Mouse (Mus musculus) embryonic facial prominence, embryonic 10.5 days (tissue): ENCODE results near the gene Ttll11. TPM values are rescaled to one million over a fixed set of nuclear protein-coding genes. Genes with fewer than 3 reads are reported as not detected.

Experiments
- DNase-seq: peaks from one replicate; pipeline ENCODE4 v3.0.0-alpha.2; 2017; ENCODE audit warnings: low spot score
- H3K27ac ChIP-seq: fragments of 300-500 bp; sonication (generic); replicated peaks from 2 replicates; pipeline ENCODE4 v1.5.1; 2016; ENCODE audit warnings: mild to moderate bottlenecking
- H3K27me3 ChIP-seq: fragments of 300-500 bp; sonication (generic); replicated peaks from 2 replicates; pipeline ENCODE4 v1.6.1; 2016; ENCODE audit warnings: low read depth, mild to moderate bottlenecking; ENCODE audit not compliant: poor library complexity, severe bottlenecking
- H3K36me3 ChIP-seq: fragments of 300-500 bp; sonication (generic); replicated peaks from 2 replicates; pipeline ENCODE4 v1.6.1; 2016; ENCODE audit warnings: mild to moderate bottlenecking, moderate library complexity
- H3K4me1 ChIP-seq: fragments of 300-500 bp; sonication (generic); 2 replicates; pipeline ENCODE4 v1.6.1; 2016
- H3K4me3 ChIP-seq: fragments of 300-500 bp; sonication (generic); 2 replicates; pipeline ENCODE4 v1.5.1; 2016; ENCODE audit warnings: mild to moderate bottlenecking, moderate library complexity
- H3K9me3 ChIP-seq: fragments of 300-500 bp; sonication (generic); 2 replicates; pipeline ENCODE4 v1.6.1; 2016; ENCODE audit warnings: mild to moderate bottlenecking
- WGBS: fragments of 180-500 bp; shearing (Covaris S2); methylation state at CpG from one replicate; pipeline ENCODE4 v1.1.7; 2016; 5-methylcytosine and 5-hydroxymethylcytosine counted together
- polyA plus RNA-seq: library from polyadenylated mRNA; unstranded; fragments of >200 nt; fragmentation: Nextera tagmentation; extraction: Ambion mirVana; gene quantifications from 2 replicates; pipeline ENCODE4 v1.2.1, GENCODE M21; 2016

Gene Ttll11
- polyA plus RNA-seq, 1 experiment from 2014 or later: 0.85 TPM

- Histone ChIP-seq H3K4me3 (no peak overlapping the region), H3K27ac (no peak overlapping the region), H3K36me3 (no peaks in the 10 kb centered on the region), H3K4me1 (no peaks in the 10 kb centered on the region), H3K27me3 (peaks cover 8% of the 10 kb centered on the region; the same call in 1 of the 2 replicates), H3K9me3 (no peaks in the 10 kb centered on the region)
- DNase-seq: no peak
- WGBS: 87% methylated on average over 6 of the region's 6 CpGs
These were observed 14.6 kb upstream of the Ttll11 start for GRCm38 (mm10) chr2:35994303-35994702.

DNA sequence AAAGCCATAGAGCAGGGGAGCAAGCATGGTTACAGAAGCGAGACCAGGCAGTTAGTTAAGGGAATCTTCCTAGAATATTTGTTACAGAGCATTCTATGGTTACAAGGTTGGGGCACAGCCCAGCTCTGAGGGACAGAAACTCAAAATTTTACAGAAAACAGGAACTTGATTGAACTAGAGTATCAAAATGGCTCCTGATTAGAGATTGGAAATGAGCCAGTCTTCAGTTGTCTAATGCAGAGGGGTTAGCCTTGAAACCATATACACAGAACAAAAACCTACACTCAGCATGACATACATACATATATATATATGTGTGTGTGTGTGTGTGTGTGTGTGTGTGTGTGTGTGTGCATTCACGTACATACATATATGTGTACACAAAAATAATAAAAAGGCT is 13.8 kb upstream of the Ttll11 start:
- 89% methylated on average over 2 of the region's 2 CpGs for WGBS
- no peak for DNase-seq
- Histone ChIP-seq H3K9me3 (no peaks in the 10 kb centered on the region), H3K36me3 (no peaks in the 10 kb centered on the region), H3K27ac (no peak overlapping the region), H3K4me3 (no peak overlapping the region), H3K27me3 (peaks cover 8% of the 10 kb centered on the region; the same call in 1 of the 2 replicates), H3K4me1 (no peaks in the 10 kb centered on the region)

DNA sequence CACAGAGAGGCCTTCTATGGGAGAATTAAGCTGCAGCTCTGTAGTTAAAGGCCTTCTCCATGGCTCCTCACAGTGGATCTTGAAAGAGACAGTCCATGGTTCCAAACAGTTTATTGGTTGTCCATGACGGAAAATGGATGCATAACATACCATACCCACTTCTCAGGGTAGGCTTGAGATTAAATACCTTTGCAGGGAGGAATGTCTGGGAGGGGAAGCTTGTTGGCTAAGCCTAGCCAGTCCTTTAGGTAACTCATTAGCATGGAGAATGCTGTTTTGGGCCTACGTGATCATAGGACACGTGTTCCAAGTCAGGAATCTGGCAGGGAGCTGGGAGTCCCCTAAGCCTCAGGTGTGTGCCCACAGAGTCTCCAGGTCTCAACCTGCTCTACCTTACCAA is 12.5 kb upstream of the Ttll11 start:
- Histone ChIP-seq H3K4me1 (no peaks in the 10 kb centered on the region), H3K36me3 (no peaks in the 10 kb centered on the region), H3K9me3 (no peaks in the 10 kb centered on the region), H3K27ac (no peak overlapping the region), H3K4me3 (no peak overlapping the region), H3K27me3 (peaks cover 8% of the 10 kb centered on the region)
- 86% methylated on average over 3 of the region's 3 CpGs for WGBS
- DNase-seq: no peak

DNA sequence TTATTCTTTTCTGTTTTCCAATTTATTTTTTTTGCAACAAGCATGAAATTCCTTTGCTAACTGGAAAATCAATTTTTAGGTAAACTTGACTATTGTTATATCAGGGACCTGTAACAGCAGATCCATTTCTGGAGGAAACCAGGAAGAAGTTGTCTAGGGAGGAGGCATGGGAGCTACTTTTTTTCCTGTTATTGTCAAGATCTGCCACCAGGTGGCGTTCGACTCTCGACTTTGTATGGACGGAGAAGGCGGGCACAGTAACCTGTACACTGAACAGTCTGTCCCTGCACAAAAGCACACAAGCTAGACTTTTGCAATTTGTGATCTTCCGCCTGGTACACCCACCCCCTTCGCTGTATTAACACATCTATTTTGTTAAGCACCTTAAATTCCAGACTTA is 4.2 kb upstream of the Ttll11 start:
- peaks cover 18% of the 10 kb centered on the region for H3K4me1 ChIP-seq
- peak; percentile 75 for DNase-seq
- 4% methylated on average over 7 of the region's 7 CpGs for WGBS
- H3K9me3 ChIP-seq: no peaks in the 10 kb centered on the region
- H3K4me3 ChIP-seq: no peak overlapping the region
- H3K36me3 ChIP-seq: no peaks in the 10 kb centered on the region
- H3K27ac ChIP-seq: no peak overlapping the region
- peaks cover 33% of the 10 kb centered on the region for H3K27me3 ChIP-seq

DNA sequence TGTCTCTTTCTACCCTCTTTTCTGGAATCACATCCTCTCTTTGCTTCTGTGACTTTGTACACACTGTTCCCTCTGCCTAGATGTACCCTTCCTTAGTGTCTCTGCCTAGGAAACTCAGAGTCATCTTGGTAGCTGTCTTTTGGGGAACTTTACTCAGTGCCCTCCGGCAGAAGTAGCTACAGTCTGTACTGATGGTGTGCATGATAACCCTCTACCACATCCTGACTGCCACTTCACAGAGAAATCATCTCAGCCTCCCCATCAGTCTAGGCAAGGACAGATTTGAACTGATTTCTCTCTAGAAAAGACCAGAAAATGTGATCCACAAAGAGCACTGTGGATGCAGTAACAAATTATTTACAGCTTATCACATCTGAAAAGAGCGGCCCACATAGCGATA is 2.2 kb upstream of the Ttll11 start:
- 0 out of 2 replicates have a peak, but pooled peaks cover under 1% of the 10 kb centered on the region for H3K36me3 ChIP-seq
- no peaks in the 10 kb centered on the region for H3K9me3 ChIP-seq
- DNase-seq: no peak
- peaks cover 36% of the 10 kb centered on the region for H3K4me1 ChIP-seq
- H3K27ac ChIP-seq: no peak overlapping the region
- H3K4me3 ChIP-seq: no peak overlapping the region
- WGBS: 88% methylated on average over 3 of the region's 3 CpGs
- peaks cover 29% of the 10 kb centered on the region for H3K27me3 ChIP-seq

DNA sequence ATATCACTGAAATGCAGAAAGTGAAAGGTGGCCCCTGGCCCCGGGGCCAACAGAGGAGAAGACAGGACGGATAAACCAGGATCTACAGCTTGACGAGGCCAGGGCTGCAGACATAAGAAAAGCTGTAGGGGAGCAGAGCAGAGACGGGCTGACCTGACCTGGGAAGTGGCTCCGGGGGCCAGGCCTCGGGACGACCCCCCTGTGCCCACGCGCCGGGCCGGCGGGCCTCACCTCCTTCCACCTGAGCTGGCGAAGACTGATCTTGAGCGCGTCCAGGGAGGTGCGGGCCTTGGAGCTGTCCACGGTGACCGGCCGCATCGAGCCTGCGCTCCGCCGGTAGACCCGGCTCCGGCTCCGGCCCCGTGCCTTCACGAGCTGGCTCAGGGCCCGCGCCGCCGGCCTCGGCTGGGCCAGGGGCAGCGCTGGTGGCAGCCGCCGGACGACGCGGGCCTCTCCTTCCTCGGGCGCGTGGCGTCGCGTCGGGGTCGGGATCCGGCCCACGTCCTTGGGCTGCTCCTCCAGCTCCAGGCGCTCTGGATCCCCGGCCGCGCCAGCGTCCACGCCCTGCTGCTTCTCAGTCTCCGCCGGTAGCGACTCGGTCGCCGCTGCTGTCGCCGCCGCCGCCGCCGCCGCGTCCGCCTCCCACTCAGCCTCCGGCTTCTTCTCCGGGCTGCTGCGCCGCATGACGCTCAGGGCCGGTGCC is 621 bp downstream of the Ttll11 start:
- DNase-seq: peak; percentile 65
- under 1% methylated on average over 67 of the region's 76 CpGs for WGBS
- Histone ChIP-seq H3K27me3 (peaks cover 16% of the 10 kb centered on the region; the same call in 1 of the 2 replicates), H3K27ac (peak overlapping the region; percentile 88), H3K9me3 (no peaks in the 10 kb centered on the region), H3K4me3 (peak overlapping the region; percentile 87), H3K36me3 (0 out of 2 replicates have a peak, but pooled peaks cover 4% of the 10 kb centered on the region), H3K4me1 (peaks cover 26% of the 10 kb centered on the region)

GRCm38 (mm10) chr2:35978276-35978933 is 1.3 kb downstream of the Ttll11 start:
- DNase-seq: no peak
- peak overlapping the region; percentile 87 for H3K4me3 ChIP-seq
- 0 out of 2 replicates have a peak, but pooled peaks cover 4% of the 10 kb centered on the region for H3K36me3 ChIP-seq
- no peaks in the 10 kb centered on the region for H3K9me3 ChIP-seq
- peaks cover 16% of the 10 kb centered on the region; the same call in 1 of the 2 replicates for H3K27me3 ChIP-seq
- H3K4me1 ChIP-seq: peaks cover 26% of the 10 kb centered on the region
- WGBS: 32% methylated on average over 15 of the region's 15 CpGs
- H3K27ac ChIP-seq: peak overlapping the region; percentile 88

DNA sequence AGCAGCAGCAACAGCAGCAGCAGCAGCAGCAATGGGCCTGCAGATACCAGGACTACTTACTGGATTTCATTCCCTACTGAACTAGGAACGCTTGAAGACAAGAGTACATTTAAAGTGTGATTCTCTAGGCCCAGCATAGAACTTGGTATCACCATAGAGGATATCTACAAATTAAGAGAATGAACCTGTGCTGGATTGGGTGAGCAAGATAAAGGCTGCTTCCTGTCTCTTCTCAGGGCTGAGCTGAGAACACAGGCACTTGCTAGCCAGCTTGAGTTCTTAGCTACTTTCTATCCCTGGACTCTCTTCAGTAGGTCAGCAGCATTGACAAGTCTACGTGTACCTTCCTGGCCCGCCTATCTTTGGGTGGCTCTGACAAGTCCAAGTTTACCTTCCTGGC is 2.0 kb downstream of the Ttll11 start:
- no peak overlapping the region for H3K27ac ChIP-seq
- peak overlapping the region; percentile 87; the same call in 1 of the 2 replicates for H3K4me3 ChIP-seq
- DNase-seq: no peak
- H3K9me3 ChIP-seq: no peaks in the 10 kb centered on the region
- 0 out of 2 replicates have a peak, but pooled peaks cover 4% of the 10 kb centered on the region for H3K36me3 ChIP-seq
- WGBS: 90% methylated on average over 3 of the region's 3 CpGs
- peaks cover 26% of the 10 kb centered on the region for H3K4me1 ChIP-seq
- H3K27me3 ChIP-seq: peaks cover 14% of the 10 kb centered on the region; the same call in 1 of the 2 replicates

DNA sequence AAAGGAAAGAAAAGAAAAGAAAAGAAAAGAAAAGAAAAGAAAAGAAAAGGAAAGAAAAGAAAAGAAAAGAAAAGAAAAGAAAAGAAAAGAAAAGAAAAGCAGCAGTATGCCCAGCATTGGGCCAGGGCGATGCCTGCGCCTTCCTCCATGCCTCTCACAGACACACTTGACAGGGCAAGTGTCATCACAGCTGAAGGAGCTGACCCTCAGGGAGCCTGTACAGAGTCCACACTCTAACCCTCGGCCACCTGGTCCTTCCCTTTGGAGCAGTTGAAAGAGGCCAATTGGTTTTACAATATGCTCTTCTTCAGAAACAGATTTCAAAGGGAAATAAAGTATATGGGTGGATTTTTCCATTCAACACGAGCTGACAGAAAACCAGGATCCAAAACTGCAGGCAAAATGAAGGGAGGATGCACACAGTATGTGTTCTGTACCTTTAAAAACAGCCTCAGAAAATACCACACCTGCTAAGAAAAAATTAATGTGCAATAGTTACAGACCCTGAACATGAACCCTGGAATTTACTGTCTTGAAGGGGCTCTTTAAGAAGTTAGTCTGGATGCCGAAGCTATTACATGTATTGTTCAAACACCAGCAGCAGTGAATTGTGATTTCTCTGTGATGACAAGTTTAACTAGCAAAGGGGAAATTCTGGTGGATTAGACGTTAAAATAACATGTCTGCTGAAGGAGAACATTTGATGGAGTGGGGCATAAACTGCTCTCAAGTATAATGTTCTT is 7.3 kb downstream of the Ttll11 start:
- Histone ChIP-seq H3K27me3 (no peaks in the 10 kb centered on the region), H3K4me3 (no peak overlapping the region), H3K27ac (no peak overlapping the region), H3K9me3 (no peaks in the 10 kb centered on the region), H3K36me3 (0 out of 2 replicates have a peak, but pooled peaks cover 4% of the 10 kb centered on the region), H3K4me1 (peaks cover 3% of the 10 kb centered on the region)
- DNase-seq: no peak
- WGBS: 71% methylated on average over 6 of the region's 6 CpGs

DNA sequence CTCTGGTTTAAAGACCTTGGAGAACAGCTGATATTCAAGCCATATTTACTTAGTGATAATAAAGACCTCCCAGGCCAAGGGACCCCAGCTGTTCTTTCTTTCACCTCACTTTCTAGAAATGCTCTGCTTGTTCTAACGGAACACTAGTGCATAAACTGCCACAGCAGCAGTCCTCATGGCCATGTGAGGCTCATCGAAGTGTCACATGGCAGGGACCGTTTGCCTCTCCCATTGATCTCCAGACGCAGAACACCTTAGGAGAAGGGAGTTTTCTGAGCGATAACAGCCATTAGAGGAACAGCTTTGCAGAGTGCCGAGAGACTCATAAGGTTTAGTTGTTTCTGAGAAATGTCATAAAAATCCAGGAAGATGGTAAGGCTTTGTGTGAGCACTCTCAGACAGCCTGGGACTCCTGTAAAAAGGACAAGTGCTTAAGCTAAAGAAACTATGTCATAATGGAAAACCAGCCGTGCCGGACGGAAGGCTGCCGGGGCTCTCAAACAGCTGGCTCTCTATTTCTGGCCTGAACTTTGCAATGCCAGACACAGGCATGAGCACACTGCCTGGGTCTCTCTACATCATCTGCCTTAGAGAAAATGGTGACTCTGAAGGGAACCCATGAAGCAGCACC is 13.7 kb downstream of the Ttll11 start:
- Histone ChIP-seq H3K27me3 (0 out of 2 replicates have a peak, but pooled peaks cover 5% of the 10 kb centered on the region), H3K36me3 (no peaks in the 10 kb centered on the region), H3K9me3 (no peaks in the 10 kb centered on the region), H3K4me1 (peaks cover 8% of the 10 kb centered on the region), H3K27ac (no peak overlapping the region), H3K4me3 (no peak overlapping the region)
- DNase-seq: no peak
- 84% methylated on average over 10 of the region's 10 CpGs for WGBS

DNA sequence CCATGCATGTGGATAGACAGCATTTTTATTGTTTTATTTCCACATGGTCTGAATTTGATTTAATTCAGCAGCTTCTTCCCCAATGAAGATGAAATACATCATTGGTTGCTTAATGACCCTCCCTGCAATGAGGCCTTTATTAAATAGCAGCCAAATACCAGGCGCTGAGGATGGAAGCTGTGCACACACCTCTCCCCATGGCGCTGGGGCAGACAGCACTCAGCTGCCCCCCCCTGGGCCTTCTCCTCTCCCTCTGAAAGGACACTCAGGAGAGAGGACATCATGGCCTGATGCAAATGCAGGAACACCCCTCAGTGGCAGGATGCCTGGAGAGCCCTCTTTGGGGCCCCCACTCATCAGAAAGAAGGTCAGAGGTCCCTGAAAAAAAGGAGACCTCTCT is 16.4 kb downstream of the Ttll11 start:
- H3K36me3 ChIP-seq: no peaks in the 10 kb centered on the region
- H3K4me1 ChIP-seq: peaks cover 8% of the 10 kb centered on the region
- H3K27ac ChIP-seq: no peak overlapping the region
- no peaks in the 10 kb centered on the region for H3K9me3 ChIP-seq
- H3K27me3 ChIP-seq: 0 out of 2 replicates have a peak, but pooled peaks cover 5% of the 10 kb centered on the region
- no peak for DNase-seq
- 80% methylated on average over 2 of the region's 2 CpGs for WGBS
- H3K4me3 ChIP-seq: no peak overlapping the region

DNA sequence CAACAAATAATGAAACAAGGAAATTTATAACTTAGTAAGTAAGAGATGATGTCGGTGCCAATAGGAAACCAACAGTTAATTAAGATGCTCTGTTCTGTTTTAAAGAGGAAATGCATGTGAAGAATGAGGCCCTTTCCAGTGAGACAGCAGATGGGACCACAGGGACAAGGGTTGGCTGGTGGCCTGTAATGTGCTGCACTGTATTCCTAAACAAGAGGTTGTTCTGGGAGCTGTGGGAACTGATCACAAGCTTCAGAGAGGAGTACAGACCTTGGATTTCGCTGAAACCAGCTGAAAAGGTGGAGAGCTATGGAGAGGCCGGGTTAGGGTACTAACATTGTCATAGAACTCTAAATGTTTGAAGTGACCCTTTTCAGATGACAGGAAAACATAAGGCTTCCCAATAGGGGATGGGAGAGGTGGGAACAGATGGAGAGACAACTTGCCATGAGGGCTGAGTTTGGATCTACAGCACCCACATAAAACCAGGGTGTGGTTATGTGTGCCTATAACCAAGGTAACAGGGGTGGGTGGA is 18.1 kb downstream of the Ttll11 start:
- H3K27me3 ChIP-seq: 0 out of 2 replicates have a peak, but pooled peaks cover 5% of the 10 kb centered on the region
- no peak for DNase-seq
- H3K9me3 ChIP-seq: no peaks in the 10 kb centered on the region
- no peaks in the 10 kb centered on the region for H3K36me3 ChIP-seq
- H3K4me1 ChIP-seq: peaks cover 8% of the 10 kb centered on the region
- WGBS: 86% methylated on average over 3 of the region's 3 CpGs
- H3K27ac ChIP-seq: no peak overlapping the region
- H3K4me3 ChIP-seq: no peak overlapping the region
